ENCODE assay signal across 8 mouse cellular contexts in genomic region chr5:149031199-149031750, GRCm38 (mm10). TPM values are rescaled to one million over a fixed set of nuclear protein-coding genes. Genes with fewer than 3 reads are reported as not detected.
DNase-seq lines count a peak whose midpoint lies in the region; ATAC-seq and TF ChIP-seq lines count a peak whose summit lies in the region.

No protein-coding gene starts in this region.

- H3K4me2 ChIP-seq in forebrain, postnatal 0 days (ENCODE audit: low read depth): peak overlapping the region; percentile 59
- H3K4me2 ChIP-seq in hindbrain, embryonic 11.5 days (replicated peaks; ENCODE audit: low read depth, low read length): peak overlapping the region; percentile 69

- ATAC-seq in forebrain, postnatal 0 days: peak; percentile 88
- ATAC-seq in hindbrain, embryonic 11.5 days (ENCODE audit: low FRiP score): peak; percentile 59
- ATAC-seq in megakaryocyte, adult 5-6 weeks (ENCODE audit: poor library complexity, severe bottlenecking): peak; percentile 93

- peak; percentile 91 for DNase-seq in Muller cell, postnatal 12 days (ENCODE audit: inconsistent ontology term)
- DNase-seq in cerebellum, adult 2 months: peak; percentile 46 to 65
- peak; percentile 76 for DNase-seq in forebrain, postnatal 0 days
- peak; percentile 66 for DNase-seq in hindbrain, embryonic 11.5 days (ENCODE audit: low spot score)
- peak; percentile 30 to 39 for DNase-seq in layer of hippocampus, postnatal 25 days (ENCODE audit: extremely low spot score in 1 of 2, low spot score in 1 of 2)
- peak; percentile 42 for DNase-seq in right cerebral cortex, adult 18-20 months
- DNase-seq in c-Kit-positive CD71-positive TER-119-positive erythroid progenitor cells, embryonic 14.5 days (ENCODE audit: low spot score): no peak

- H3K9ac ChIP-seq in forebrain, postnatal 0 days: peak overlapping the region; percentile 57
- peak overlapping the region; percentile 81 for H3K9ac ChIP-seq in hindbrain, embryonic 11.5 days (ENCODE audit: low read depth, low read length)

- no peaks in the 10 kb centered on the region for H3K4me1 ChIP-seq in cerebellum, adult 2 months (ENCODE audit: control insufficient read depth, insufficient read depth, low read length)
- H3K4me1 ChIP-seq in forebrain, postnatal 0 days (ENCODE audit: insufficient read depth): no peaks in the 10 kb centered on the region
- peaks cover 11% of the 10 kb centered on the region; the same call in 1 of the 2 replicates for H3K4me1 ChIP-seq in hindbrain, embryonic 11.5 days (replicated peaks; ENCODE audit: control insufficient read depth, insufficient read depth, low read length)

- peak overlapping the region; percentile 41; the same call in 1 of the 2 replicates for H3K27ac ChIP-seq in cerebellum, adult 2 months (ENCODE audit: insufficient read depth, low read length)
- H3K27ac ChIP-seq in forebrain, postnatal 0 days (ENCODE audit: low read depth, low read length): peak overlapping the region; percentile 73
- H3K27ac ChIP-seq in hindbrain, embryonic 11.5 days (ENCODE audit: low read depth, low read length): peak overlapping the region; percentile 67

- no peak for TF ChIP-seq POLR2A in cerebellum, adult 2 months (IDR thresholded peaks at IDR 0.05; ENCODE audit: borderline replicate concordance, insufficient read depth, low read length)

- no peaks in the 10 kb centered on the region for H3K36me3 ChIP-seq in forebrain, postnatal 0 days (ENCODE audit: insufficient read depth)
- H3K36me3 ChIP-seq in hindbrain, embryonic 11.5 days (ENCODE audit: control insufficient read depth, insufficient read depth, low read length): no peaks in the 10 kb centered on the region

- 2% methylated on average over 30 of the region's 30 CpGs for WGBS in cerebellum, adult 2 months
- WGBS in forebrain, postnatal 0 days: 4% methylated on average over 30 of the region's 30 CpGs
- 4% methylated on average over 30 of the region's 30 CpGs for WGBS in hindbrain, embryonic 11.5 days

- peak overlapping the region; percentile 41 for H3K4me3 ChIP-seq in cerebellum, adult 2 months (replicated peaks; ENCODE audit: insufficient read depth, low read depth, low read length)
- H3K4me3 ChIP-seq in forebrain, postnatal 0 days (ENCODE audit: low read depth, low read length): peak overlapping the region; percentile 24; the same call in 1 of the 2 replicates
- peak overlapping the region; percentile 30 for H3K4me3 ChIP-seq in hindbrain, embryonic 11.5 days (ENCODE audit: low read depth, low read length)

- H3K27me3 ChIP-seq in cerebellum, adult 2 months (ENCODE audit: control insufficient read depth, insufficient read depth, low read length): no peaks in the 10 kb centered on the region
- H3K27me3 ChIP-seq in forebrain, postnatal 0 days (ENCODE audit: insufficient read depth, low read length): no peaks in the 10 kb centered on the region
- no peaks in the 10 kb centered on the region for H3K27me3 ChIP-seq in hindbrain, embryonic 11.5 days (ENCODE audit: control insufficient read depth, insufficient read depth, low read length)

- H3K9me3 ChIP-seq in forebrain, postnatal 0 days (ENCODE audit: low read length): no peaks in the 10 kb centered on the region
- no peaks in the 10 kb centered on the region for H3K9me3 ChIP-seq in hindbrain, embryonic 11.5 days (ENCODE audit: control insufficient read depth, low read length)

- TF ChIP-seq CTCF in cerebellum, adult 2 months (IDR thresholded peaks at IDR 0.05; ENCODE audit: borderline replicate concordance, insufficient read depth, low read depth, low read length): no peak
- no peak for TF ChIP-seq CTCF in forebrain, postnatal 0 days (IDR thresholded peaks at IDR 0.05; ENCODE audit: low read depth)

RNA-seq across cellular contexts. Expression of gene Gm42791, which starts 36.3 kb away (rescaled TPM):
- polyA plus RNA-seq in cerebellum, adult 2 months (2012; rRNA removed): not detected in 2 replicates
- total RNA-seq in forebrain, postnatal 0 days (2014; rRNA removed): not detected in 2 replicates
- 2.0 and 5.7 TPM in 2 replicates for polyA plus RNA-seq in forebrain, postnatal 0 days (2015; fragmentation: Nextera tagmentation; extraction: Ambion mirVana)
- polyA plus RNA-seq in hindbrain, embryonic 11.5 days (2014; fragmentation: Nextera tagmentation; extraction: Ambion mirVana): not detected in 2 replicates
- 10 to 100 TPM; 18.9 to 21.1 TPM for total RNA-seq in layer of hippocampus, postnatal 25 days (2021)
- total RNA-seq in megakaryocyte, adult 5-6 weeks (2015): not detected in 2 replicates
- total RNA-seq in megakaryocyte, adult 5-6 weeks (2017): not detected in 2 replicates

Comparison
In these comparisons a context has a peak if more than half of its experiments do, and no peak if none do; other contexts are left out.
1. RNA of gene Gm42791, which starts 36.3 kb away (total RNA-seq): 18.9 to 21.1 TPM in layer of hippocampus, postnatal 25 days; not detected in forebrain, postnatal 0 days and not detected in megakaryocyte, adult 5-6 weeks; every median in the first group is over 10 times any median in the second.
2. Peak in every context shown above with its lines, with median percentiles within 50 percentile points of each other: H3K27ac ChIP-seq, H3K4me3 ChIP-seq and ATAC-seq.